23 mouse cellular contexts compared by ENCODE assay signal in genomic region chr10:46321040-46321439, GRCm38 (mm10).
"Had no signal": no experiment of that assay in that cellular context is flagged by ENCODE, and none has a peak within 500 bp of the region (broad histone marks: within the 10 kb centered on the region; RNA-seq: fewer than 3 reads in every experiment).

No protein-coding gene starts in this region.

- H3K9me3 ChIP-seq: heart, embryonic 13.5 days; heart, embryonic 15.5 days; hindbrain, embryonic 13.5 days; hindbrain, embryonic 15.5 days; intestine, embryonic 15.5 days; limb, embryonic 10.5 days; limb, embryonic 12.5 days had no signal

- DNase-seq: gastrocnemius, postnatal 14 days; gastrocnemius, postnatal 36 days; heart, adult 11 months; heart, adult 2 months; heart, postnatal 14 days; heart, postnatal 36 days; kidney, adult 18-20 months; kidney, adult 8-10 months; kidney, postnatal 10 days; kidney, postnatal 25 days; kidney, postnatal 4 days had no signal

- H3K36me3 ChIP-seq: heart, embryonic 13.5 days; heart, embryonic 15.5 days; hindbrain, embryonic 13.5 days; hindbrain, embryonic 15.5 days; intestine, embryonic 15.5 days; limb, embryonic 10.5 days; limb, embryonic 12.5 days had no signal

- H3K27me3 ChIP-seq: heart, embryonic 13.5 days; heart, embryonic 15.5 days; hindbrain, embryonic 13.5 days; hindbrain, embryonic 15.5 days; intestine, embryonic 15.5 days; limb, embryonic 12.5 days had no signal

- H3K27ac ChIP-seq: heart, adult 2 months; heart, embryonic 13.5 days; heart, embryonic 15.5 days; hindbrain, embryonic 13.5 days; hindbrain, embryonic 15.5 days; intestine, embryonic 15.5 days; layer of hippocampus, adult 2 months; left cerebral cortex, adult 2 months; limb, embryonic 10.5 days; limb, embryonic 12.5 days had no signal

- H3K4me3 ChIP-seq: heart, adult 2 months; heart, embryonic 13.5 days; heart, embryonic 15.5 days; hindbrain, embryonic 13.5 days; hindbrain, embryonic 15.5 days; intestine, embryonic 15.5 days; layer of hippocampus, adult 2 months; left cerebral cortex, adult 2 months; limb, embryonic 10.5 days; limb, embryonic 12.5 days had no signal

- ATAC-seq: inflammation-experienced regulatory T-cells, adult 6 months; intestine, embryonic 15.5 days; intestine, postnatal 0 days had no signal

- H3K4me1 ChIP-seq: heart, embryonic 13.5 days; heart, embryonic 15.5 days; hindbrain, embryonic 13.5 days; hindbrain, embryonic 15.5 days; intestine, embryonic 15.5 days; limb, embryonic 10.5 days; limb, embryonic 12.5 days had no signal

- H3K4me2 ChIP-seq: heart, embryonic 11.5 days; heart, embryonic 13.5 days; heart, embryonic 15.5 days; hindbrain, embryonic 13.5 days; hindbrain, embryonic 15.5 days; intestine, embryonic 15.5 days; limb, embryonic 12.5 days had no signal

- H3K9ac ChIP-seq: heart, embryonic 13.5 days; heart, embryonic 15.5 days; hindbrain, embryonic 13.5 days; hindbrain, embryonic 15.5 days; intestine, embryonic 15.5 days; limb, embryonic 12.5 days had no signal
